Mouse (Mus musculus): ENCODE measurements around the gene Gm10521.

DNA sequence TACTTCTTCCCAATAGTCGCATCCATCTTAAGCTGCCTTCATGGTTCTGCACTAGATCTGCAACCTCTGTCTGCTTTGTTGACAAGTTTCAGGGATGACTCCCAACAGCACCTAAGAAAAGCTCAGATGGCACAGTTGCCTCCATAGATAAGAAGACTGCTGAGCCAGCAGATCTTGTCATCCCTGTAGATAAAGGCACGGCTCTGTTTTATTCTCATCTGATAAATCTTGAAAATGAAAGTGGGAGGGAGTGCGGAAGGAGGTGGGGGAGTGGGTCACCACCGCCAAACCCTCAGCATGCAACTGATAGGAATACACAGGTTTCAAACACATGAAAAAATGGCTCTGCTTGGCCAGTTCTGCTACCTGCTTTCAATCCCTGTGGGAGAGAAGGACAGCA, 30.0 kb upstream of the Gm10521 start:
- no peak for TF ChIP-seq CTCF (IDR thresholded peaks at IDR 0.05; ENCODE audit: low read depth, low read length)
- no peak for TF ChIP-seq POLR2A (IDR thresholded peaks at IDR 0.05; ENCODE audit: borderline replicate concordance, low read depth, low read length)

Measured in bone marrow macrophage, adult 2 months (primary cell).